Mouse (Mus musculus) subcutaneous adipose tissue, adult 2 months (tissue): ENCODE measurements around the gene Pogk. TPM values are rescaled to one million over a fixed set of nuclear protein-coding genes. Genes with fewer than 3 reads are reported as not detected.

Source experiments
- polyA plus RNA-seq: library from polyadenylated mRNA; depleted of rRNA; stranded (reverse); fragments of >200 nt; gene quantifications from 2 replicates; pipeline ENCODE4 v1.2.3, GENCODE M21; 2012; ENCODE audit warnings: low replicate concordance; rRNA removed

Gene Pogk
- polyA plus RNA-seq = 10.5 and 14.0 TPM in 2 replicates

GRCm38 (mm10) chr1:166409701-166410220 is at the start of gene Pogk:
Gene Pogk (minus strand): TSS chr1:166409863.

GRCm38 (mm10) chr1:166379013-166379629 is 30.5 kb downstream of the Pogk start, which contains the start of gene Tada1:
Gene Tada1 (plus strand): TSS chr1:166379097.

Other genes starting within 250 kb of the Pogk start
- gene Mael, start 171.1 kb downstream of the Pogk start, polyA plus RNA-seq = not detected in 2 replicates
- 1.4 and 2.6 TPM in 2 replicates for gene Ildr2, start 155.7 kb downstream of the Pogk start, polyA plus RNA-seq
- gene Tada1, start 30.8 kb downstream of the Pogk start, polyA plus RNA-seq = 16.7 and 27.7 TPM in 2 replicates
- 0.24 and 0.72 TPM in 2 replicates for gene Gm4846, start 87.7 kb upstream of the Pogk start, polyA plus RNA-seq
- gene Gm4847, start 237.8 kb upstream of the Pogk start, polyA plus RNA-seq = not detected in 2 replicates